Mouse (Mus musculus): ENCODE results near the gene Tet2.
"Not testable (repeated sequence)": the region's sequence is repeated elsewhere in the genome, so short reads cannot be mapped to it uniquely, and the experiment has no call there.

Gene Tet2

DNA sequence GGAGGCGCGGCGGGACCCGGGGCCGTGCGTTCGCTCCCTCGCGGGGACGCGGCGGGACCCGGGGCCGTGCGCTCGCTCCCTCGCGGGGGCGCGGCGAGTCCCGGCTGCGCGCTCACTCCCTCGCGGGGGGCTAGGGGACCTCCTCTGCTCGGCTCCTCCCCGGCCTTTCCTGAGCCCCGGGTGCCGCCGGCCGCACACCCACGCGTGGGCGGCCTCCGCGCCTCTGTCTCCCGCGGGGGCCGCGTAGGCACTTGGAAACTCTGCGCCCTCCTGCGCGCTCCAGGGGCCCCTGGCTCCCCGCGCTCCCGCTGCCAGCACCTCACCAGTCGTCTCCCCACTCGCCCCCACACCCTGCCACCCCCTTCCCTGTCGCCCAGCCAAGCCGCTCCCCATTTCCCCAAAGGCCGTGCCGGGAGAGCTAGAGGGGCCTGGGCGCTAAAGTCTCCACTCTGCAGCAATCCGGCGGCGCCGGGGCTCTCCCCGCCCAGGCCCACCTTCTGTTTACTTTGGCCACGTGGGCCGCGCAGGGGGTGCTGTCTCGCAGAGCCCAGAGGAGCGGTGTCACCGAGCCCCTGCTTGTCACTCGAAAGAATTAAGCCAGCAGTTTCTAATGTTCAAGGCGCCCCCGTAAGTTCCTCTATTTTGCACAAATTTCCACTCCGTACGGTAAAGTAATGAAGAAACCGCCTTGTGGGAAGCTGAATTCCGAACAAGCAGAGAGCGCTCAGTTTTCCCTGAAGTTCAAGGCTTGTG, at the start of gene Tet2:
Gene Tet2, minus strand, starts transcription at position 589 of the 753 bp plus-strand sequence.
- peak; percentile 59 for DNase-seq (ENCODE audit: low spot score)

DNA sequence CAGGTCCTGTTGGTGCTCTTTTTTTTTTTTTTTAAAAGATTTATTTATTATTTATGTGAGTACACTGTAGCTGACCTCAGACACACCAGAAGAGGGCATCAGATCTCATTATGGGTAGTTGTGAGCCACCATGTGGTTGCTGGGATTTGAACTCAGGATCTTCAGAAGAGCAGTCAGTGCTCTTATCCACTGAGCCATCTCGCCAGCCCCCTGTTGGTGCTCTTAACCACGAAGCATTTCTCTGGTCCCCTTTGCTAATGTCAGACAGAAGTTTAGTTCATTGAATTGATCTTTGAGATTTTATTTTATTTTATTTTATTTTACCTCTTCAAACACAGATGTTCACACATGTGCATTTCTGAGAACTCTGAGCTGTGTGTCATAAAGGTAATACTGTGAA, 48.1 kb upstream of the Tet2 start:
- not testable (repeated sequence) for DNase-seq (ENCODE audit: low spot score)

DNA sequence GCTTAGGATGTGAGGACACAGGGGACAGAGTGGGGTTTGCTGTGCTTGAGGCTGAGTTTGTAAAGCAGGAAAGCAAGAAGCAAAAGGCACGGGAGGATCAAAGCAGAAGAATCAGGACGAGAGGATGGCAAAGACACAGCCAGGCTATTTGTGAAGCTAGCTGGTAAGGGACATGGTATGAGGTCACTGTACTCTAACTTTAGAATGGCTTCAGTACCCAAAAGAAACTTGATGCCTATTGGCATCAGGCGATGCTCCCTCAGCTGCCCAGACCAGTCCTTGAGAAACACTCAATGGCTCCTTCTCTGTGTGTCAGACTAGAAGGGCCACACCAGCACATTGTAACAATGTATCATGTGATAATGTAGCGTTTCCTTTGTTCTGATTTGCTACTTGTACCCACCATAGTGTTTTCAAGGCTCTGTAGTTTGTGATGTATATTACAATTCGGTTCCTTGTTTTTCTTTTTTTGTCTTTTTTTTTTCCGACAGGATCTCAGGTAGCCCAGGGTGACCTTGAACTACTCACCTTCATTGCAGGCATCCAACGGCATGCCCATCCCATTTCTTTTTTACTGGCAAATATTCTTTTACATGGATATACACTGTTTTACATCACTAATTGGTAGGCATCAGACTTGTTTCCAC, 45.7 kb upstream of the Tet2 start:
- no peak for DNase-seq (ENCODE audit: low spot score)

DNA sequence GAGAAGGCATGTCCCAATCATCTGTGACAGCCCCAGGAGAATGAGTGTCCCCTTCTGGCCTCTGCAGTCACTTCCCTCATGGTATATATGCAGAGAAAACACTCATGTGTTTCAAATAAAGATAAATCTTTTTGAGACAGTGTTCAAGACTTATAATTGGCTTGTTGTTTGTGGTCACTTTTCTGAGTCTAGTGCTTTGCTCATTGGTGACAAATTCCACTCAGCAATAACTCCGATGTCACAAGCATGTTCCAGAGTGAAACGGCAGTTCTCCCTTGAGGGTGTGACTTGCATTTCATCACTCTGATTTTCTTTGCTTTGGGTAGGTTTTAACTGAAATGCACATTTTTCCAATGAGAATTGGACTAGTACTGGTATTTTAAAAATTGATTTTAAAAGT, 40.1 kb upstream of the Tet2 start:
- DNase-seq (ENCODE audit: low spot score), result no peak

DNA sequence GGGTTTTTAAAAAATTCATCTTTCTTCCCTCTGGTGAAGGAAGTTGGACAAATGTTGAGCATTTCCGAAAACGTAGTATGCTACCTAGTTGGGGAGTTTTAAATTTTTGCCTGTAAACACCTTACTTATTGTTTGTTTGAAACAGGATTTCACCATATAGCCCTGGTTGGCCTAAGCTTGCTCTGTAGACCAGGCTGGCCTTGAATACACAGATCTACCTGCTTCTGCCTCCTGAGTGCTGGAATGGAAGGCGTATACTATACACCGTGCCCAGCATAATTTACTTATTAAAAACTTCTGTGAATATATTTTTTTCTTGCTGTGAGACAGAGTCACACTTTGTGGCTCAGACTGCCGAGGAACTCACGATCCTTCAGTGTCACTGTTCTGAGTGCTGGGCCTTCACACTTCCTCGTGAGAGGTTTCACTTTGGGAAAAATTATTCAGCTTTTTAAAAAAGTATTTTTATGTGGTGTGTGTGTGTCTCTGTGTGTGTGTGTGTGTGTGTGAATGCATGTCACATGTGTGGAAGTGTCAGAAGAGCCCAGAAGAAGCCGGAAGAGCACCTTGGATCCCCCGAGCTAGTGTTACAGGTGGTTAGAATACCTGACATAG, 38.6 kb upstream of the Tet2 start:
- DNase-seq (ENCODE audit: low spot score), result no peak

DNA sequence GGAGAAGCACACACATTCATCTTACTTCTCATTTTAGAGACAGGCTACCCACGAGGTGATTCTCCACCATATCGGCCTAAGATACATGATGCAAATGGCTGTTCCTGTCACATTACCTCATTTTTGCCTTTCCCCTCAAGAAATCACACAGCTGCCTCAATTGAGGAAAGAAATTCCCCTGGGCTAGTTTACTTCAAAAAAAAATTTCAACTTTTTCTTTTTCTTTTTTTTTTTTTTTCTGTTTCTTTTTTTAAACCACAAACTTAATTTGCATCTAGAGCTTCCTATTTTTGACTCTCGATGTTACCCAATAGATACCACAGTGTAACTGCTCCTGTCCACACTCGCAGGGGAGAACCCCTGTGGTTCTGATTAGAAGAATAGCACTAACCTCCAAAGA, 38.0 kb upstream of the Tet2 start:
- DNase-seq (ENCODE audit: low spot score), result no peak

DNA sequence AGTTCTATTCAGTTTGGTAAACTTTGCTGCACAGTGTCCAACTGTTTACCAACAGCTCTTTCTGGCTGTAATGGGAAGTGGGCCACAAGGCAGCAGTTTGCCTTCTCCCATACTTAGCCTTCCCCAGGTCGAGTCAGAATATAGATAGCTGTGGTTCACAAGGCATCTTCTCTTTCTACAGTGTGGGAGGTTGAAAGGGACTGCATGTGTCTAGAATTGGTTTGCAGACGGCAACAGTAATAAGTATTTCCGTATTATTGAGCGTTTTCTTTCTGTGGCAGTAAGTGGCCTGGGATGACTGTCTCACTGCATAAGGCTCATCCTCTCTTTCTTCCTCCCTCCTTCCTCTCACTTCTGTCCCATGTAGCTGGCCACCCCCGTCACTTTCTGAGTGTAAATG, 37.2 kb upstream of the Tet2 start:
- no peak for DNase-seq (ENCODE audit: low spot score)

DNA sequence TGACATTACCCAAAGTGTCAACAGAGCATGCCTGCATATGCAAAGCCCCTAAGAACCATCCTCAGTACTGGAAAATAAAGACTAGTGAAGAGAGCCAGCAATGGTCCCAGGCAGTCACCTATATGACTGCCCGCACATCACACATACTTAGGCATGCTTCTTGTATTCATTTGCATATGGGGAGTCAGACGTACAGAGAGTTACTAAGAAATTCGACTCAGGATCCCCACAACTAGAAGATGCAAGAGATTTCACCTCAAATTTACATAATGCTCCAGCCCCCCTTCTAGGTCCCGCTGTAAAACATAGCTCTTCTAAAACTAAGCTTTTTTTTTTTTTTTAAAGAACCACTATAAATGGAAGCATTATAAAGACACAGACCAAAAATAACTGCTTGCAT, 36.6 kb upstream of the Tet2 start:
- DNase-seq (ENCODE audit: low spot score), result no peak

DNA sequence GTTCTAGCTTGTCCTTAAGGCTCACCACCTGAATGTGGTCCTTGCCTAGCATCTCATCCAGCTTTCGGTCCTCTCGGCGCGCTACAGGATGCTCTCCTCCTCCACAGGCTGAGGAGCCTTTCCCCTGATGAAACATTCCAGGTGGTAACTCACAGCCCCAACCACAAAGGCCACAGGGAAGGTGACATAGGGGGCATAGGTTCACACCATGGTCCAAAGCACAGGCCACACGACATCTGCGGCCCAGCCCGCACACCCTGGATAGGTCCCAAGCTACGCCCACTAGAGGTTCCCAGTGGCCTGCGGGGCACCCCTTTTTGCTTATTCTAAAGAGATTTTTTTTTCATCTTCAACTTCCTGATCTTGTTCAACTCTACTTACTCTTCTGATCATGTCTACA, 34.7 kb upstream of the Tet2 start:
- no peak for DNase-seq (ENCODE audit: low spot score)

DNA sequence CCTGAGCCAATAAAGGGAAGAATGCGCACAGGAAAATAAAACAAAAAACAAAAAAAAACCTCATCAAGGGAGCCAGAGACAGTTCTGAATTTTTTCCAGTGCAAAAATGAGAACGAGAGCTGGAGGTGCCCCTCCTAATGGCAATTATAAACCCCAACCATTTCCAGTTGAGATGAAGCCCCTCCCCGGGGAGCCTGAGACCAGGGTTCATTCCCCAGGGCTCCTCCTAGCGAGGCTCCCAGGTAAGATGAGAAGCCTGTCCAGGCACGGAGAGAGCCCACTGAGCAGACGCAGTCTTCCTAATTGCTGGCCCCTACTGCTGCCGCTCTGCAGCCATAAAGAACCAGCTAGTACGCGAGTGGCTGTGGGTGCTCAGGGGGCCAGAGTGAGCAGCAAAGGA, 34.2 kb upstream of the Tet2 start:
- DNase-seq (ENCODE audit: low spot score), result no peak

DNA sequence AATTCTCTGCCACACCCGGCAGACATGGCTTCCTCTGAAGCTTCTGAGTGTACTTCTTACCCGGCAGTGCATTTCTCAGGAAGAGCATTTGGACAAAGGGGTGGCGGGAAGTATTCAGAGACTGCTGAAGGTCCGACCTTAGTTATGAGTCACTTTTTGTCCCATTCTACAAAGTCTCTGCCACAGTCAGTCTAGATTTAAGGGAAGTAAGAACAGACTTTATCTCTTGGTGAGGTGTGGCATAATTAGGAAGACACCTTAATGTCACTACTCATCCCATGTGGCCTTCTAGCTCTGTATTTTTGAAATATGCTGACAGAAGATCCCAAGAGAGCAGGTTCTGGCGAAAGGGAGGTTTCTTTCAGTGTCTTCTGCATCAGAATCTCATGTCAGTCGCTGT, 30.0 kb upstream of the Tet2 start:
- no peak for DNase-seq (ENCODE audit: low spot score)

DNA sequence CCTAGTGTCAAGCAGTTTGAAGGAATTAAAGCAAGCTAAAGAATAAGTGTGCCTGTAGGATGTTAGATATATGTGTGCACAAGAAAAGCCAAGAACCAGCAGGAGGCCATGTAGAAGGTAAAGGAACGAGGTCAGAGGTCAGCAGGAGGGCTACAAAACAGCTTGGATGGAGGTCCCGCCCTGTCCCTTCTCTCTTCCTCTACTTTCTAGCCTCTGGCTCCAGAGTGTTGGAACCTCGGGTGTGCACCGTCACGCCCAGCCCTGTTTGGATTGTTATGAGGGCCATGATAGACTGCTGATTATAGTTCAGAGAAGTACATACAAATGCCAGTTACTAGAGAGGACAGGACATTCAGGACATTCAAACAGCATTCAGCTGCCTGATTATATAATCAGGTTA, 27.0 kb upstream of the Tet2 start:
- no peak for DNase-seq (ENCODE audit: low spot score)

DNA sequence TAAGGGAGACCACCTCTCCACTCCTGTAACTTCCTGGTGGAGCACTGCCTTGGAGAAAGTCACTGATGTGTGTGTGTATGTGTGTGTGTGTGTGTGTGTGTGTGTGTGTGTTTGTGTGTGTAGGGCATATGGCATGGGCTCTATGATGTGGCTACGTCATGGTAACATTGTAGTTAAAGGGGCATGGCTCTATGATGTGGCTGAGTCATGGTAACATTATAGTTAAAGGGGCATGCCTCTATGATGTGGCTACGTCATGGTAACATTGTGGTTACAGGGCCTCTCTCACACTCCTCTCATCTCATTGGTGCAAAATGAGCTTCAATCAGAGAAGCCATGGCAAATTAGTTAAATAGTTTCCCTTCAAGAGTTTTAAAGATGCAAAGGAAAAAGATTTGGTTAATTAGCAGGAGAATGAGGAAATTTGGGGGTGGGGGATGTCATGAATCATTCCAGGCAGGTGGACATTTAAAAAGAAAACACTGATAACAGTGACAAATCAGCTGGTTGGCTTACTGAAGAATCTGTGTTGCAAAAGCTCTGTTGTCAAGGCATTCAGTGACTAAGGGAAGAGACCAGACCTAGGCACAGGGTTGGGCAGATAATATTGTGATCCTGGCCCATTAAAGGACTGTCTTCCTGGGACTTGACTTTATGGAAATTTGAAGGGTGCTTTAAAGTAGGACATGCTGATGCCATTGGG, 18.7 kb upstream of the Tet2 start:
- DNase-seq (ENCODE audit: low spot score), result no peak

DNA sequence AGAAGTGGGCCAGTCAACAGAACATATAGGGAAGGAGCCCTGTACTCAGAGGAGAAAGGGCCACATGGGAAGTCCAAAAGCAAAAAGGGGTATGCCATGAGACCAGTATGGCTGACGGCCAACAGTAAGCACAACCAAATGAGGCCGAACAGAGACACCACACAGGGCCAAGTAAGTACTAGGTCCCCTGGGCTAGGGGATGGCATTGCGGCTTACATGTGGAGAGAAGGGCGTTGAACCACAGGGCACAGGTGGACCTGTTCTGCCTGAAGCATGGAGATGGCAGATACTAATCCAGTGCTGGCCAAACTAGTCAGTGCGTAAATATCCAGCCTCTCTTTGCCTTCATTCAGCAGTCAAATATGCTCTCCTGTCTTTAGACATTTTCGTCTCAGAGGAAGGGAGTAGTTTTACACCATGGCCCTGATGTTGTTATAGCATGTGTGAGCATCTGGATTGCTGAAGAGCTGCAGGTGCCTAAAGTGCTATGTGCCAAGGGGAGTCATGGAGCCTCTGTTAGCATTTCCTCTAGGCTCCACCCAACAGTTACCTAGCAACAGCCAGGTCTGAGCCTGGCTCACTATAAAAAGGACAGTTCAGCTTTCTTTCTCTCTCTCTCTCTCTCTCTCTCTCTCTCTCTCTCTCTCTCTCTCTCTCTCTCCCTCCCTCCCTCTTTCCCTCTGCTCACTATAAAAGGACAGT, 14.6 kb upstream of the Tet2 start:
- DNase-seq (ENCODE audit: low spot score), result no peak

DNA sequence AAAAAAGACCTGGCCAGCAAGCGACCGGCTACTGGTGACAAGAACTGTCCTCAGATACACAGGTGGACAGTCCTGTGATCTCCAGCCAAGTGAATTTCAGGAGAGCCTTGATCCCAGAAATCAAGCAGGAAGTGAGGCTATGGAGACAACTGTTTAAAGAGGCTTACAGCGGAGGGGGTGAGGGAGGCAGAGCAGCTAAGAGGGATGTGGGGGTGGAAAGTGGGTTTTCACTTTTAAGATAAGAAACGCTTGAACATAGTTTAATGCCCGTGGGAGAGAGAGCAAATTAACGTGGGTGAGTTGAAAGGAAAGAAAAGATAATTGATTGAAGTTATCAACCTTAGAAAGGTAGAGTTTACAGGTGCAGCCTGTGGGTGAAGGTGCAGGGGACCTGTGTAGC, 12.7 kb upstream of the Tet2 start:
- no peak for DNase-seq (ENCODE audit: low spot score)

DNA sequence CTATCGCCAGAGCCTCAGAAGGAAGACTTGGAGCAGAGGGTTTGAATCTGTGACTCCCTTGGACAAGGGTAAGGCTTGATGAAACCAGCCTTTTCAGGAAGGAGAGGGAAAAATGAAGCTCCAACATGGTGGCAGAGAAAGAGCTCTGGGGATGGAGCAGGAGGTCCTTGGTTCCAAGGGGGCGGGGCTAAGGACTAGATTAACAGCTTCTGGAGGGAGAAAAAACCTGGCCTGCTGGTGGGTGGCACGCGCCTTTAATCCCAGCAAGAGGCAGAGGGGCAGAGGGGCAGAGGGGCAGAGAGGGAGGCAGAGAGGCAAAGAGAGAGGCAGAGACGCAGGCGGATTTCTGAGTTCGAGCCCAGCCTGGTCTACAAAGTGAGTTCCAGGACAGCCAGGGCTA, 12.2 kb upstream of the Tet2 start:
- no peak for DNase-seq (ENCODE audit: low spot score)

DNA sequence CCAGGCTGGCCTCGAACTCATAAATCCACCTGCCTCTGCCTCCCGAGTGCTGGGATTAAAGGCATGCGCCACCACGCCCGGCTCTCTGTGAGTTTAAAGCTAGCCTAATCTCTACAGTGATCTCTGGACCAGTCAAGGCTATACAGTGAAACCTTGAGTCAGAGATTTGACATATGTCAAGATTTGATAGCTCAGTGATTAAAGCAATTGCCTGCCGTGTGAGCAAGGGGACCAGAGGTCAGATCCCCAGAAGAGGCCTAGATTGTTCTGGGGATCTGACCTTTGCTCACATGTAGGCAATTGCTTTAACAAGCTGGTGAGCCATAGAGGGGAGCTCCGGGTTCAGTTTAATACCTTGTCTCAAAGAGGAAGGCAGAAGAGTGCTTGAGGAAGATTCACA, 10.4 kb upstream of the Tet2 start:
- no peak for DNase-seq (ENCODE audit: low spot score)

DNA sequence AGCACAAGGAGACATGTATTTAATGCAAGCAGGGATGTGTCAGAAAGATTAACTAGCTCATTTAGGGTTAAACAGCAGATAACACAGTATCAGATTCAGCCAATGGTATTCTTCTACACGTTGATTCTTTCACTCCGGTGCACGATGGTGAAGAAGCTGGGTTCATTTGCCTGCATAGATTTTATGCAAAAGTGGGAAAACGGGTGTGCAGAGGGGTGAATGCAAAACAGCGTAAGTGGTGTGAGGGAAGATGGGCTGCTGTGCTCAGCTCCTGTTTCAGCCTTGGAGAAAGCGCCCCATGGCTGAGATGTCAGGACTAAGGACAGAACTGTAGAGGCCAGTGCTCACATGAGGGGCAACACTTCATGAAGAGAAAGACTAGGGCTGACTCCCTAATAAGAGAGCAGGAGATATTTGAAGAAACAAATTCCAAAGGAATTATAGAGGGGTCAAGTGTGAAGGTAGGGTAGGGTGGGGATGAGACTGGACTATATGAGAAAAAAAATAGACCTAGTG, 9.7 kb upstream of the Tet2 start:
- DNase-seq (ENCODE audit: low spot score), result no peak

DNA sequence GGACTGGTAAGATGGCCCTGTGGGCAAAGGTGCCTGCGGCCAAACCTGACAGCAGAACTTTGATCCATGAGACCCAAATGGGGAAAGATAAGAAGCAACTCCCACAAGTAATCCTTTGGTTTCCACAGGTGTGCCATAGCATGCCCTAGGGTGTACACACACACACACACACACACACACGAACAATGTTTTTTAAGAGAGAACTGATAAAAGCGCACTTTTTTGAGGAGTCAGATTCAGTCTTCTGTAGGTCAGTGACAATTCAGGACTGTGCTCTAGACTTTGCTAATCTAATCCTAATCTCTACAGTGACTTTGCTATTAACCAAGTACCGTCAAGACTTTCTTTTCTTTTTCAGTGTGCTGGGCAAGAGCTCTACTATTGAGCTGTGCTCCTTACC, 9.2 kb upstream of the Tet2 start:
- no peak for DNase-seq (ENCODE audit: low spot score)

DNA sequence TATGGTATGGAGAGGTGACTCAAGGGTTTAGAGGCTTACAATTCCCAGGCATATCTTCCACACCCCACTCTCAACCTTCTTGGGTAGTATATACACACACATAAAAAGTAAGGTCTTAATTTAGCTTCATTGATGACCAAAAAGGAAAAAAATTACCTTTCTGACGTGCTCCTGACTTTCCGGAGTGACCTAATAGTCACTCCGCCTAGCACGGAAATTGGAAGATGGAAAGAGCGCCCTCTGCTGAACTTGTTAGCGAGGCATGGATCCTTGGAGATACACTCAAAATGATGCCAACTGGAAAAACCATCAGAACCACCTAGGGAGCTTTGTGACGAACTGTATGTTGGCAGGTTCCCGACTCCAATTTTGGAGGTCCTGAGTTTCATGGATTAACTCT, 7.0 kb upstream of the Tet2 start:
- no peak for DNase-seq (ENCODE audit: low spot score)

DNA sequence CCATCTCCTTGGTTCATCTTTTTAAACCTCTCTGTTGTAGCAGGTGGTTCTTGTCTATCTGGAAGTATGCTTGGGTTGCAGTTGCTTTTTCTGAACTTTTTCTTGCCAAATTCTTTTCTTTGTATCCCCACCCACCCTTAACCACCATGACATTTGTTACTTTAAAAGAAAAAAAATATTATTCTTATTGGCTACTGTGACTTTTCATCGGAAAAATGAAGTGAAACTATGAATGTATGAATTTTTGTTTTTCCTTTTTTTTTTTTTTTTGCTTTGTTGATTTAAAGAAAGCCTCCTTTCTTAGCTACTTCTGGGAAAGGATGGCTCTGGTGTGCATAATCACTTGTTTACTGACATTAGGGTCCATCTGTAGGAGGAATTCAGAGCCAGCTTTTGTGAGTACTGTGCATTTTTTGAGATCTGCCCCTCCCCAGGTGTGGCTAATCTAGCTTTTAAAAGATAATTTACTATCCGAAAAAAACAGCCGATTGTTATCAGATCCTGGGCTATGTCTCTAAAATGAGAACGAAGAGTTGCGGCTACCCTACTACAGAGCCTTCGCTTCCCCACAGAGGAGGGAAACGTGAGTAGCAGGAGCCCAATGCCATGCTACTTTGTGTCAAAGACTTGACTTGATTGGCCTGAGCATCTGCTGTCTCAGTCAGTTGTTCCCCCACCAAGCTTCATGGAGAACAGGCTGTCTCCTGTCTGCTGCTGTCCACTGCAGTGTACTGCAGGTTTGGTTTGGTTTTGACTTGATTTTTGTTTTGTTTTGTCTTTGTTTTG, 4.6 kb upstream of the Tet2 start:
- no peak for DNase-seq (ENCODE audit: low spot score)

Data from urinary bladder, postnatal 25 days (tissue).